Mouse (Mus musculus) megakaryocyte, embryonic 14.5 days (primary cell): ENCODE measurements around the gene Aff4. TPM values are rescaled to one million over a fixed set of nuclear protein-coding genes. Genes with fewer than 3 reads are reported as not detected.
"Not testable (repeated sequence)": the region's sequence is repeated elsewhere in the genome, so short reads cannot be mapped to it uniquely, and the experiment has no call there.

Experiments used
- H3K27me3 ChIP-seq: replicated peaks from 2 replicates; pipeline ENCODE3; 2012; ENCODE audit warnings: inconsistent platforms
- H3K36me3 ChIP-seq: replicated peaks from 2 replicates; pipeline ENCODE3; 2012; ENCODE audit warnings: low read length, inconsistent platforms, mixed read lengths
- H3K4me1 ChIP-seq: 2 replicates; pipeline ENCODE4 v1.6.1; 2012; ENCODE audit warnings: inconsistent platforms
- H3K4me3 ChIP-seq: replicated peaks from 2 replicates; pipeline ENCODE3; 2012; ENCODE audit warnings: moderate library complexity, mild to moderate bottlenecking, inconsistent platforms
- H3K9me3 ChIP-seq: 2 replicates; pipeline ENCODE4 v1.6.1; 2012; ENCODE audit warnings: inconsistent platforms
- FLI1 ChIP-seq: IDR thresholded peaks from 2 replicates; pipeline ENCODE4 v1.6.1; 2012; ENCODE audit warnings: low read length, inconsistent platforms, mixed read lengths
- GATA1 ChIP-seq: IDR thresholded peaks from 3 replicates; pipeline ENCODE4 v1.6.1; 2012; ENCODE audit warnings: mixed read lengths, low read length, inconsistent platforms, borderline replicate concordance
- polyA plus RNA-seq: library from polyadenylated mRNA; stranded (reverse); fragments of >175 nt; gene quantifications from 2 replicates; pipeline ENCODE4 v1.2.3, GENCODE M21; 2012; ENCODE audit warnings: low replicate concordance; ENCODE audit not compliant: insufficient read depth

The Aff4 gene
- polyA plus RNA-seq, 1 experiment, result 2.3 TPM

- no peak for TF ChIP-seq GATA1
- TF ChIP-seq FLI1, result no peak
- H3K27me3 ChIP-seq, result no peaks in the 10 kb centered on the region
- peaks cover 26% of the 10 kb centered on the region for H3K36me3 ChIP-seq
- no peaks in the 10 kb centered on the region for H3K9me3 ChIP-seq
- H3K4me3 ChIP-seq, result no peak overlapping the region
- peaks cover 75% of the 10 kb centered on the region for H3K4me1 ChIP-seq
These were observed 14.5 kb upstream of the Aff4 start for GRCm38 (mm10) chr11:53336182-53336571.

GRCm38 (mm10) chr11:53336924-53337323 lies 13.7 kb upstream of the Aff4 start:
- TF ChIP-seq GATA1, result no peak
- TF ChIP-seq FLI1, result no peak
- Histone ChIP-seq H3K4me3 (no peak overlapping the region), H3K36me3 (peaks cover 19% of the 10 kb centered on the region), H3K4me1 (peaks cover 75% of the 10 kb centered on the region), H3K9me3 (no peaks in the 10 kb centered on the region), H3K27me3 (no peaks in the 10 kb centered on the region)

GRCm38 (mm10) chr11:53337684-53338083 lies 12.9 kb upstream of the Aff4 start:
- Histone ChIP-seq H3K4me1 (peaks cover 76% of the 10 kb centered on the region), H3K27me3 (no peaks in the 10 kb centered on the region), H3K36me3 (peaks cover 13% of the 10 kb centered on the region), H3K9me3 (no peaks in the 10 kb centered on the region), H3K4me3 (no peak overlapping the region)
- no peak for TF ChIP-seq GATA1
- TF ChIP-seq FLI1, result no peak

- H3K27me3 ChIP-seq, H3K4me3 ChIP-seq, H3K9me3 ChIP-seq, H3K36me3 ChIP-seq: not testable (repeated sequence)
- H3K4me1 ChIP-seq, result peaks cover 79% of the 10 kb centered on the region
These were observed 9.6 kb upstream of the Aff4 start for GRCm38 (mm10) chr11:53341019-53341418.

GRCm38 (mm10) chr11:53342711-53343110 lies 7.9 kb upstream of the Aff4 start:
- TF ChIP-seq GATA1 (no peak), FLI1 (no peak)
- H3K9me3 ChIP-seq, result no peaks in the 10 kb centered on the region
- no peaks in the 10 kb centered on the region for H3K36me3 ChIP-seq
- peaks cover 75% of the 10 kb centered on the region for H3K4me1 ChIP-seq
- no peaks in the 10 kb centered on the region for H3K27me3 ChIP-seq
- H3K4me3 ChIP-seq, result no peak overlapping the region

- H3K4me3 ChIP-seq, result peak overlapping the region; percentile 42
- TF ChIP-seq FLI1, result no peak
- TF ChIP-seq GATA1, result no peak; the same call in 2 of the 3 replicates
- H3K27me3 ChIP-seq, result no peaks in the 10 kb centered on the region
- H3K9me3 ChIP-seq, result no peaks in the 10 kb centered on the region
- H3K36me3 ChIP-seq, result no peaks in the 10 kb centered on the region
- H3K4me1 ChIP-seq, result peaks cover 89% of the 10 kb centered on the region
These were observed 5.3 kb upstream of the Aff4 start for GRCm38 (mm10) chr11:53345328-53345727.

- TF ChIP-seq GATA1 (no peak), FLI1 (no peak)
- Histone ChIP-seq H3K27me3 (no peaks in the 10 kb centered on the region), H3K4me3 (peak overlapping the region; percentile 38), H3K9me3 (no peaks in the 10 kb centered on the region), H3K4me1 (peaks cover 84% of the 10 kb centered on the region), H3K36me3 (no peaks in the 10 kb centered on the region)
These were observed 4.9 kb upstream of the Aff4 start for GRCm38 (mm10) chr11:53345738-53346137.

GRCm38 (mm10) chr11:53351224-53351942 lies 750 bp downstream of the Aff4 start:
- no peaks in the 10 kb centered on the region for H3K27me3 ChIP-seq
- H3K4me3 ChIP-seq, result peak overlapping the region; percentile 98
- TF ChIP-seq GATA1, result no peak
- no peak for TF ChIP-seq FLI1
- peaks cover 62% of the 10 kb centered on the region for H3K4me1 ChIP-seq
- H3K36me3 ChIP-seq, result peaks cover 22% of the 10 kb centered on the region
- H3K9me3 ChIP-seq, result no peaks in the 10 kb centered on the region

- Histone ChIP-seq H3K9me3 (no peaks in the 10 kb centered on the region), H3K4me1 (peaks cover 65% of the 10 kb centered on the region), H3K36me3 (peaks cover 26% of the 10 kb centered on the region), H3K27me3 (no peaks in the 10 kb centered on the region), H3K4me3 (peak overlapping the region; percentile 98)
- TF ChIP-seq FLI1, result no peak
These were observed 1.4 kb downstream of the Aff4 start for GRCm38 (mm10) chr11:53351943-53352590.

GRCm38 (mm10) chr11:53358504-53359155 lies 8.0 kb downstream of the Aff4 start:
- H3K27me3 ChIP-seq, result no peaks in the 10 kb centered on the region
- H3K36me3 ChIP-seq, result peaks cover 54% of the 10 kb centered on the region
- peaks cover 81% of the 10 kb centered on the region for H3K4me1 ChIP-seq
- TF ChIP-seq GATA1, result no peak
- TF ChIP-seq FLI1, result no peak
- no peak overlapping the region for H3K4me3 ChIP-seq
- H3K9me3 ChIP-seq, result no peaks in the 10 kb centered on the region
